Mouse (Mus musculus): ENCODE data around the gene Akr1b10. TPM values are rescaled to one million over a fixed set of nuclear protein-coding genes. Genes with fewer than 3 reads are reported as not detected.

The Akr1b10 gene
- 10 to 100 TPM; 32.7 to 44.3 TPM for total RNA-seq (2023)

GRCm38 (mm10) chr6:34384110-34384661 lies at the start of gene Akr1b10:
Akr1b10 (plus strand) TSS chr6:34384218.

GRCm38 (mm10) chr6:34353658-34354353 lies 30.2 kb upstream of the Akr1b10 start, which contains the start of gene Akr1b8:
Akr1b8 (plus strand) TSS chr6:34354119.

GRCm38 (mm10) chr6:34412023-34412422 lies 28.0 kb downstream of the Akr1b10 start, which contains the start of gene Akr1b7:
Akr1b7 (plus strand) TSS chr6:34412334.

Other genes starting within 250 kb of the Akr1b10 start
- gene Slc35b4, start 207.1 kb upstream of the Akr1b10 start, total RNA-seq (2023), result 10 to 100 TPM; 31.2 to 32.9 TPM
- gene Akr1b3, start 66.7 kb upstream of the Akr1b10 start, total RNA-seq (2023), result 10 to 100 TPM; 91.6 to 93.2 TPM
- gene Akr1b8, start 30.1 kb upstream of the Akr1b10 start, total RNA-seq (2023), result not detected
- gene Akr1b7, start 28.1 kb downstream of the Akr1b10 start, total RNA-seq (2023), result 1 to 10 TPM in 1 of 2 experiments, not detected in 1; 1.3 TPM
- gene Bpgm, start 92.0 kb downstream of the Akr1b10 start, total RNA-seq (2023), result 10 to 100 TPM; 20.6 to 22.6 TPM
- not detected for gene Cald1, start 214.3 kb downstream of the Akr1b10 start, total RNA-seq (2023)